8 mouse cellular contexts compared by ENCODE assay signal in genomic region chr1:180641137-180641517, GRCm38 (mm10). TPM values are rescaled to one million over a fixed set of nuclear protein-coding genes. Genes with fewer than 3 reads are reported as not detected.
DNase-seq lines count a peak whose midpoint lies in the region; ATAC-seq and TF ChIP-seq lines count a peak whose summit lies in the region.

Gene Lin9 (plus strand): TSS chr1:180641150.

- peak within 1 kb of the TSS; percentile 99 for H3K4me3 ChIP-seq in forebrain, embryonic 11.5 days (ENCODE audit: low read depth, low read length)
- peak within 1 kb of the TSS; percentile 99 for H3K4me3 ChIP-seq in heart, postnatal 0 days (ENCODE audit: low read depth, low read length)
- peak within 1 kb of the TSS; percentile 90 for H3K4me3 ChIP-seq in liver, embryonic 16.5 days (ENCODE audit: low read depth, low read length)
- H3K4me3 ChIP-seq in neural tube, embryonic 13.5 days = peak within 1 kb of the TSS; percentile 96
- peak within 1 kb of the TSS; percentile 97 for H3K4me3 ChIP-seq in testis, adult 2 months (ENCODE audit: control insufficient read depth, low read depth, low read length)

- TF ChIP-seq EP300 in heart, postnatal 0 days (IDR thresholded peaks at IDR 0.05; ENCODE audit: low read depth) = no peak

- TF ChIP-seq POLR2A in testis, adult 2 months (IDR thresholded peaks at IDR 0.05; ENCODE audit: control insufficient read depth, low read depth, low read length) = peak; percentile 81

- ATAC-seq in forebrain, embryonic 11.5 days (replicated peaks; ENCODE audit: low FRiP score) = peak; percentile 92
- ATAC-seq in heart, postnatal 0 days (ENCODE audit: insufficient read depth, low read depth) = peak; percentile 92
- peak; percentile 92 for ATAC-seq in liver, embryonic 16.5 days (ENCODE audit: low read depth)
- ATAC-seq in neural tube, embryonic 13.5 days (ENCODE audit: low read depth) = peak; percentile 94

- no peaks in the 10 kb centered on the region for H3K27me3 ChIP-seq in forebrain, embryonic 11.5 days (ENCODE audit: control insufficient read depth, insufficient read depth, low read length)
- H3K27me3 ChIP-seq in heart, postnatal 0 days (ENCODE audit: control insufficient read depth, insufficient read depth, low read length) = no peaks in the 10 kb centered on the region
- H3K27me3 ChIP-seq in liver, embryonic 16.5 days (ENCODE audit: control insufficient read depth, insufficient read depth, low read depth, low read length) = no peaks in the 10 kb centered on the region
- H3K27me3 ChIP-seq in neural tube, embryonic 13.5 days = no peaks in the 10 kb centered on the region
- H3K27me3 ChIP-seq in testis, adult 2 months (ENCODE audit: control insufficient read depth, insufficient read depth, low read length) = no peaks in the 10 kb centered on the region

- WGBS in forebrain, embryonic 11.5 days = 0% methylated on average over 34 of the region's 47 CpGs
- WGBS in heart, postnatal 0 days = under 1% methylated on average over 38 of the region's 47 CpGs
- under 1% methylated on average over 43 of the region's 47 CpGs for WGBS in liver, embryonic 16.5 days (ENCODE audit: insufficient replicate concordance)
- WGBS in neural tube, embryonic 13.5 days = 0% methylated on average over 46 of the region's 47 CpGs

- H3K4me1 ChIP-seq in forebrain, embryonic 11.5 days (replicated peaks; ENCODE audit: control insufficient read depth, insufficient read depth, low read length) = peaks cover 9% of the 10 kb centered on the region; the same call in 1 of the 2 replicates
- H3K4me1 ChIP-seq in heart, postnatal 0 days (ENCODE audit: control insufficient read depth, insufficient read depth) = peaks cover 7% of the 10 kb centered on the region; the same call in 1 of the 2 replicates
- peaks cover 13% of the 10 kb centered on the region for H3K4me1 ChIP-seq in liver, embryonic 16.5 days (ENCODE audit: control insufficient read depth, low read depth, low read length)
- peaks cover 34% of the 10 kb centered on the region for H3K4me1 ChIP-seq in neural tube, embryonic 13.5 days (replicated peaks)
- H3K4me1 ChIP-seq in testis, adult 2 months (ENCODE audit: control insufficient read depth, insufficient read depth, low read length) = peaks cover 9% of the 10 kb centered on the region

- no peaks in the 10 kb centered on the region; the same call in 1 of the 2 replicates for H3K36me3 ChIP-seq in forebrain, embryonic 11.5 days (ENCODE audit: control insufficient read depth, insufficient read depth, low read length)
- no peaks in the 10 kb centered on the region for H3K36me3 ChIP-seq in heart, postnatal 0 days (replicated peaks; ENCODE audit: control insufficient read depth, insufficient read depth, low read length)
- H3K36me3 ChIP-seq in liver, embryonic 16.5 days (ENCODE audit: control insufficient read depth, insufficient read depth) = no peaks in the 10 kb centered on the region
- no peaks in the 10 kb centered on the region for H3K36me3 ChIP-seq in neural tube, embryonic 13.5 days
- no peaks in the 10 kb centered on the region for H3K36me3 ChIP-seq in testis, adult 2 months (ENCODE audit: control insufficient read depth, insufficient read depth, low read length)

- DNase-seq in CD8-positive naive resting alpha-beta T cell, adult 2 months (ENCODE audit: low read depth in 2 of 2, low spot score in 2 of 2) = peak; percentile 84 to 89
- DNase-seq in c-Kit-positive CD71-negative TER-119-negative erythroid progenitor cells, embryonic 14.5 days (ENCODE audit: low read depth) = peak; percentile 88
- DNase-seq in forebrain, embryonic 11.5 days (ENCODE audit: low spot score) = peak; percentile 97
- peak; percentile 87 for DNase-seq in heart, postnatal 0 days (ENCODE audit: low spot score)
- peak; percentile 95 to 96 for DNase-seq in kidney, postnatal 4 days

- H3K4me2 ChIP-seq in forebrain, embryonic 11.5 days (ENCODE audit: low read depth, low read length, severe bottlenecking) = peak within 1 kb of the TSS; percentile 79
- peak within 1 kb of the TSS; percentile 93 for H3K4me2 ChIP-seq in heart, postnatal 0 days (ENCODE audit: low read depth, low read length)
- peak within 1 kb of the TSS; percentile 81 for H3K4me2 ChIP-seq in liver, embryonic 16.5 days (ENCODE audit: low read depth, low read length)
- H3K4me2 ChIP-seq in neural tube, embryonic 13.5 days = peak within 1 kb of the TSS; percentile 90

- H3K9ac ChIP-seq in forebrain, embryonic 11.5 days (ENCODE audit: low read length) = peak within 1 kb of the TSS; percentile 100
- peak within 1 kb of the TSS; percentile 93 for H3K9ac ChIP-seq in heart, postnatal 0 days (replicated peaks; ENCODE audit: low read depth, low read length)
- peak within 1 kb of the TSS; percentile 96 for H3K9ac ChIP-seq in liver, embryonic 16.5 days (ENCODE audit: low read depth, low read length)
- H3K9ac ChIP-seq in neural tube, embryonic 13.5 days = peak within 1 kb of the TSS; percentile 82

- H3K27ac ChIP-seq in forebrain, embryonic 11.5 days (ENCODE audit: low read depth, low read length) = peak within 1 kb of the TSS; percentile 92
- H3K27ac ChIP-seq in heart, postnatal 0 days (ENCODE audit: low read depth) = peak within 1 kb of the TSS; percentile 88
- H3K27ac ChIP-seq in liver, embryonic 16.5 days (ENCODE audit: low read length) = peak within 1 kb of the TSS; percentile 87
- H3K27ac ChIP-seq in neural tube, embryonic 13.5 days (replicated peaks) = peak within 1 kb of the TSS; percentile 91
- peak within 1 kb of the TSS; percentile 96 for H3K27ac ChIP-seq in testis, adult 2 months (ENCODE audit: control insufficient read depth, insufficient read depth, low read depth, low read length)

- no peaks in the 10 kb centered on the region for H3K9me3 ChIP-seq in forebrain, embryonic 11.5 days (ENCODE audit: control insufficient read depth, low read length)
- H3K9me3 ChIP-seq in heart, postnatal 0 days (replicated peaks; ENCODE audit: control insufficient read depth, low read length) = no peaks in the 10 kb centered on the region
- H3K9me3 ChIP-seq in liver, embryonic 16.5 days (replicated peaks; ENCODE audit: control insufficient read depth, low read length) = no peaks in the 10 kb centered on the region
- H3K9me3 ChIP-seq in neural tube, embryonic 13.5 days = no peaks in the 10 kb centered on the region

- no peak for TF ChIP-seq CTCF in heart, postnatal 0 days (IDR thresholded peaks at IDR 0.05; ENCODE audit: low read depth)
- TF ChIP-seq CTCF in testis, adult 2 months (IDR thresholded peaks at IDR 0.05; ENCODE audit: control insufficient read depth, insufficient read depth, insufficient replicate concordance, low read depth, low read length) = no peak

RNA-seq across cellular contexts. Expression of gene Lin9, which starts in this region (rescaled TPM):
- polyA plus RNA-seq in forebrain, embryonic 11.5 days (2014; fragmentation: Nextera tagmentation; extraction: Ambion mirVana) = 28.0 and 31.0 TPM in 2 replicates
- 12.3 and 17.7 TPM in 2 replicates for total RNA-seq in heart, postnatal 0 days (2014; rRNA removed; ENCODE audit: low replicate concordance)
- 5.7 and 5.8 TPM in 2 replicates for polyA plus RNA-seq in heart, postnatal 0 days (2015; fragmentation: Nextera tagmentation; extraction: Ambion mirVana)
- polyA plus RNA-seq in liver, embryonic 16.5 days (2015; fragmentation: Nextera tagmentation; extraction: Ambion mirVana) = 9.5 and 11.4 TPM in 2 replicates
- 11.7 and 13.5 TPM in 2 replicates for polyA plus RNA-seq in neural tube, embryonic 13.5 days (2015; fragmentation: Nextera tagmentation; extraction: Ambion mirVana)
- polyA plus RNA-seq in testis, adult 2 months (2012; rRNA removed) = 11.1 and 13.5 TPM in 2 replicates

Comparison
In these comparisons a context has a peak if more than half of its experiments do, and no peak if none do; other contexts are left out.
1. Peak in every context shown above with its lines: DNase-seq, ATAC-seq, H3K4me3 ChIP-seq and H3K27ac ChIP-seq.